Mouse (Mus musculus) heart, adult 2 months (tissue): Measurements from ENCODE around the gene Cerkl.

Experiments used
- CTCF ChIP-seq: fragments of 200-600 bp; IDR thresholded peaks from 2 replicates; pipeline ENCODE4 v1.8.1; 2022; ENCODE audit warnings: antibody characterized with exemption, mild to moderate bottlenecking, moderate library complexity
- POLR2A ChIP-seq: fragments of 200-500 bp; IDR thresholded peaks from 2 replicates; pipeline ENCODE4 v1.6.1; 2011; ENCODE audit warnings: mild to moderate bottlenecking, low read depth, low read length, control low read depth; ENCODE audit not compliant: insufficient read depth

- TF ChIP-seq POLR2A (no peak), CTCF (no peak)
Observed at GRCm38 (mm10) chr2:79372154-79372467, 84.5 kb downstream of the Cerkl start.
